ENCODE assay signal across 16 mouse cellular contexts in genomic region chr17:75236543-75236942, GRCm38 (mm10).
"Had no signal": no experiment of that assay in that cellular context is flagged by ENCODE, and none has a peak within 500 bp of the region (broad histone marks: within the 10 kb centered on the region; RNA-seq: fewer than 3 reads in every experiment).

No protein-coding gene starts in this region.

- H3K9me3 ChIP-seq: limb, embryonic 13.5 days; liver, embryonic 13.5 days; midbrain, embryonic 12.5 days; midbrain, embryonic 15.5 days; neural tube, embryonic 12.5 days; neural tube, embryonic 15.5 days had no signal

- DNase-seq: kidney, adult 2 months; kidney, postnatal 14 days; kidney, postnatal 4 days; layer of hippocampus, postnatal 36 days; left cerebral cortex, postnatal 4 days; liver, embryonic 13.5 days; lung, adult 2 months; lung, postnatal 14 days; thymus, postnatal 25 days had no signal

- H3K9ac ChIP-seq: limb, embryonic 13.5 days; liver, embryonic 13.5 days; midbrain, embryonic 12.5 days; midbrain, embryonic 15.5 days; neural tube, embryonic 12.5 days; neural tube, embryonic 15.5 days had no signal

- H3K36me3 ChIP-seq: liver, embryonic 13.5 days; midbrain, embryonic 12.5 days; midbrain, embryonic 15.5 days; neural tube, embryonic 12.5 days; neural tube, embryonic 15.5 days had no signal

- H3K4me1 ChIP-seq: liver, embryonic 13.5 days; midbrain, embryonic 12.5 days; midbrain, embryonic 15.5 days; neural tube, embryonic 12.5 days; neural tube, embryonic 15.5 days had no signal

- ATAC-seq: intestine, postnatal 0 days; midbrain, embryonic 15.5 days had no signal

- H3K27ac ChIP-seq: limb, embryonic 13.5 days; liver, embryonic 13.5 days; macrophage; midbrain, embryonic 12.5 days; midbrain, embryonic 15.5 days; neural tube, embryonic 12.5 days; neural tube, embryonic 15.5 days had no signal

- H3K27me3 ChIP-seq: limb, embryonic 13.5 days; liver, embryonic 13.5 days; midbrain, embryonic 12.5 days; midbrain, embryonic 15.5 days; neural tube, embryonic 12.5 days; neural tube, embryonic 15.5 days had no signal

- H3K4me3 ChIP-seq: limb, embryonic 13.5 days; liver, embryonic 13.5 days; midbrain, embryonic 12.5 days; midbrain, embryonic 15.5 days; neural tube, embryonic 12.5 days; neural tube, embryonic 15.5 days had no signal

- H3K4me2 ChIP-seq: limb, embryonic 13.5 days; liver, embryonic 13.5 days; midbrain, embryonic 12.5 days; midbrain, embryonic 15.5 days; neural tube, embryonic 12.5 days; neural tube, embryonic 15.5 days had no signal
